Comparison of ENCODE assay signal across 12 mouse cellular contexts in the genomic region with DNA sequence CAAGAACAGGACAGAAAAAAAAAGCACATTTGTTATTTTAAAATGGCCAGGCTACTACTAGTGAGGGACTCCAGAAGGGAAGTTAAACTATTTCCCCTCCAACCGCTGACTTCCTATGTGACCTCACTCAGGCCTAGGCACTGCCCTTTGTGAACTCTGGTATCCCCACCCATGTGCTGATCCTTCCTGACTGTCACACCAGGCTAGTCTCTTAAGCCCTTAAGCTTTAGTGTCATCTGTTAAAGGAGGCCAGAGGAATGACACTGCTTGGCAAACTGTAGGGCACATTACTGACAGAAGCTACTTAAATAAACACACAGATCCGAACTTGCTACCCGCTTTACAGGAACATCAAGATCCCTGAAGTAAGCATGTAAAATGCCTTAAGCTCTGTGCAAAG. TPM values are rescaled to one million over a fixed set of nuclear protein-coding genes. Genes with fewer than 3 reads are reported as not detected.
DNase-seq lines count a peak whose midpoint lies in the region; ATAC-seq and TF ChIP-seq lines count a peak whose summit lies in the region.
"Had no signal": no experiment of that assay in that cellular context is flagged by ENCODE, and none has a peak within 500 bp of the region (broad histone marks: within the 10 kb centered on the region; RNA-seq: fewer than 3 reads in every experiment).

No protein-coding gene starts in this region.

- TF ChIP-seq EP300 in liver, postnatal 0 days (IDR thresholded peaks at IDR 0.05; ENCODE audit: low read depth) = no peak
- TF ChIP-seq EP300 in stomach, postnatal 0 days (optimal IDR thresholded peaks at IDR 0.05) = peak; percentile 39

- H3K4me3 ChIP-seq in spleen, adult 2 months (ENCODE audit: extremely low read depth, insufficient read depth, insufficient read length) = no peak overlapping the region
- H3K4me3 ChIP-seq in liver, postnatal 0 days (ENCODE audit: low read depth, low read length) = no peak overlapping the region
- H3K4me3 ChIP-seq in stomach, postnatal 0 days (ENCODE audit: low read depth, low read length) = no peak overlapping the region
- H3K4me3 ChIP-seq: hindbrain, embryonic 15.5 days; neural tube, embryonic 15.5 days had no signal

- H3K4me1 ChIP-seq in spleen, adult 2 months (ENCODE audit: control insufficient read depth, insufficient read depth, insufficient read length) = peaks cover 23% of the 10 kb centered on the region
- peaks cover 12% of the 10 kb centered on the region; the same call in 1 of the 2 replicates for H3K4me1 ChIP-seq in liver, postnatal 0 days (ENCODE audit: insufficient read depth)
- H3K4me1 ChIP-seq in stomach, postnatal 0 days (replicated peaks; ENCODE audit: control insufficient read depth, insufficient read depth) = peaks cover 8% of the 10 kb centered on the region

- TF ChIP-seq POLR2A in spleen, adult 2 months (IDR thresholded peaks at IDR 0.05; ENCODE audit: low read depth, low read length) = no peak

- TF ChIP-seq CTCF in spleen, adult 2 months (IDR thresholded peaks at IDR 0.05; ENCODE audit: extremely low read depth, insufficient read depth, insufficient read length, insufficient replicate concordance) = no peak
- no peak for TF ChIP-seq CTCF in liver, postnatal 0 days (IDR thresholded peaks at IDR 0.05; ENCODE audit: low read depth)
- TF ChIP-seq CTCF in stomach, postnatal 0 days (IDR thresholded peaks at IDR 0.05; ENCODE audit: low read depth) = no peak

- DNase-seq in gastrocnemius, postnatal 25 days = peak; percentile 11
- no peak for DNase-seq in gastrocnemius, postnatal 10 days
- DNase-seq in spleen, adult 2 months (ENCODE audit: low read depth in 1 of 2, low spot score in 2 of 2) = peak in 1 of 2 experiments; percentile 18
- DNase-seq in spleen, postnatal 14 days (ENCODE audit: low spot score in 2 of 2) = no peak
- DNase-seq in liver, postnatal 0 days = no peak
- no peak for DNase-seq in stomach, postnatal 0 days (ENCODE audit: low spot score)
- DNase-seq in urinary bladder, postnatal 36 days (ENCODE audit: low spot score in 2 of 2) = no peak
- DNase-seq: adrenal gland, postnatal 25 days had no signal

- H3K27me3 ChIP-seq in spleen, adult 2 months (ENCODE audit: control insufficient read depth, insufficient read depth, low read length) = no peaks in the 10 kb centered on the region
- no peaks in the 10 kb centered on the region for H3K27me3 ChIP-seq in liver, postnatal 0 days (ENCODE audit: insufficient read depth, low read length)
- H3K27me3 ChIP-seq in stomach, postnatal 0 days (ENCODE audit: control insufficient read depth, insufficient read depth, low read length) = no peaks in the 10 kb centered on the region
- H3K27me3 ChIP-seq: CH12.LX; hindbrain, embryonic 15.5 days; neural tube, embryonic 15.5 days had no signal

- peak overlapping the region; percentile 17; the same call in 1 of the 2 replicates for H3K27ac ChIP-seq in spleen, adult 2 months (ENCODE audit: insufficient read depth, low read length)
- H3K27ac ChIP-seq in liver, postnatal 0 days (ENCODE audit: low read depth) = peak overlapping the region; percentile 29; the same call in 1 of the 2 replicates
- H3K27ac ChIP-seq in stomach, postnatal 0 days (replicated peaks) = no peak overlapping the region
- H3K27ac ChIP-seq: hindbrain, embryonic 15.5 days; neural tube, embryonic 15.5 days had no signal

- no peaks in the 10 kb centered on the region for H3K9me3 ChIP-seq in liver, postnatal 0 days (ENCODE audit: low read length)
- H3K9me3 ChIP-seq in stomach, postnatal 0 days (ENCODE audit: control insufficient read depth, low read length) = no peaks in the 10 kb centered on the region
- H3K9me3 ChIP-seq: hindbrain, embryonic 15.5 days; neural tube, embryonic 15.5 days had no signal

- H3K36me3 ChIP-seq in spleen, adult 2 months (ENCODE audit: control insufficient read depth, insufficient read depth, low read length) = peaks cover 6% of the 10 kb centered on the region
- H3K36me3 ChIP-seq in liver, postnatal 0 days (replicated peaks; ENCODE audit: insufficient read depth, low read length) = peaks cover 6% of the 10 kb centered on the region; the same call in 1 of the 2 replicates
- no peaks in the 10 kb centered on the region; the same call in 1 of the 2 replicates for H3K36me3 ChIP-seq in stomach, postnatal 0 days (ENCODE audit: control insufficient read depth, insufficient read depth, low read length)

- no peak overlapping the region for H3K9ac ChIP-seq in liver, postnatal 0 days (replicated peaks)
- H3K9ac ChIP-seq in stomach, postnatal 0 days (ENCODE audit: low read length) = no peak overlapping the region
- H3K9ac ChIP-seq: hindbrain, embryonic 15.5 days; neural tube, embryonic 15.5 days had no signal

- peak; percentile 56; the same call in 1 of the 2 replicates for ATAC-seq in liver, postnatal 0 days
- ATAC-seq in stomach, postnatal 0 days (ENCODE audit: low FRiP score, low TSS enrichment) = no peak; the same call in 1 of the 2 replicates
- ATAC-seq in erythroblast, adult 5-6 weeks (replicated peaks; ENCODE audit: low FRiP score, poor library complexity, severe bottlenecking) = no peak

- 39% methylated on average over 3 of the region's 3 CpGs for WGBS in spleen, adult 2 months
- WGBS in liver, postnatal 0 days (ENCODE audit: insufficient replicate concordance) = 53% methylated on average over 3 of the region's 3 CpGs
- 58% methylated on average over 3 of the region's 3 CpGs for WGBS in stomach, postnatal 0 days

- H3K4me2 ChIP-seq in liver, postnatal 0 days (ENCODE audit: low read depth, low read length) = peak overlapping the region; percentile 43; the same call in 1 of the 2 replicates
- H3K4me2 ChIP-seq in stomach, postnatal 0 days (replicated peaks; ENCODE audit: low read depth) = no peak overlapping the region
- H3K4me2 ChIP-seq: hindbrain, embryonic 15.5 days; neural tube, embryonic 15.5 days had no signal

RNA-seq across cellular contexts. Expression of gene Tle4, which starts 11.7 kb away (rescaled TPM):
- 10 to 100 TPM; 15.2 to 18.6 TPM for total RNA-seq in gastrocnemius, postnatal 25 days (2021)
- 10 to 100 TPM; 20.3 to 21.1 TPM for total RNA-seq in gastrocnemius, postnatal 10 days (2021)
- 15.9 and 17.7 TPM in 2 replicates for polyA plus RNA-seq in spleen, adult 2 months (2012; rRNA removed)
- 3.0 and 3.1 TPM in 2 replicates for polyA plus RNA-seq in liver, postnatal 0 days (2015; fragmentation: Nextera tagmentation; extraction: Ambion mirVana)
- polyA plus RNA-seq in stomach, postnatal 0 days (2015; fragmentation: Nextera tagmentation; extraction: Ambion mirVana) = 5.1 and 5.7 TPM in 2 replicates
- total RNA-seq in erythroblast, adult 5-6 weeks (2015; ENCODE audit: low replicate concordance) = 9.0 and 17.3 TPM in 2 replicates
- total RNA-seq in erythroblast, adult 5-6 weeks (2017; ENCODE audit: low replicate concordance) = 5.3 and 6.4 TPM in 2 replicates
